Mouse (Mus musculus) lung, adult 2 months (tissue): ENCODE data around the gene Abcb4.
"Not testable (repeated sequence)": the region's sequence is repeated elsewhere in the genome, so short reads cannot be mapped to it uniquely, and the experiment has no call there.

Experiments
- CTCF ChIP-seq: fragments of 200-500 bp; IDR thresholded peaks from 2 replicates; pipeline ENCODE4 v1.5.1; 2011; ENCODE audit warnings: mild to moderate bottlenecking, low read length, control low read depth; ENCODE audit not compliant: insufficient read depth
- POLR2A ChIP-seq: fragments of 200-500 bp; IDR thresholded peaks from 2 replicates; pipeline ENCODE4 v1.6.1; 2011; ENCODE audit warnings: low read depth, mild to moderate bottlenecking, control low read depth, low read length, borderline replicate concordance; ENCODE audit errors: extremely low read depth

DNA sequence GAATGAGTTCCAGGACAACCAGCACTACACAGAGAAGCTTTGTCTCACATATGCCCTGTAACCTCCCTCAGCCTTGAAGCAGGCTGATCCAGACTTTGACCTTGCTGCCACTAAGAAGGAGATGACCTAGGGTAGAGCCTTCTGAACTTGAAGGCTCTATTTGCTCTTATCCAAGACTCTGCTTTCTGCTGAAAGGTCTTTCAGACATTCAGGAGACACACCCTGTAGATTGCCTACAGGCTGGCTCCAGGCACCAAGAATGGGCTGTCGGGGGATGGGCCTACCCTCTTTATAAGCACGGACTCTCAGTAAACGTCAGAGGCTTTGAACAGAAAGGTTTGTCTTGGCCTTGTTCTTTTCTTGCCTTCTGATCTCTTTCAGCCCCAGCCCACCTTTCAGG lies 113.1 kb downstream of the Abcb4 start:
- not testable (repeated sequence) for TF ChIP-seq CTCF, POLR2A
